Mouse (Mus musculus): Measurements from ENCODE around the gene Rhbg.

GRCm38 (mm10) chr3:88208226-88208720 lies 46.2 kb downstream of the Rhbg start:
- TF ChIP-seq CTCF (IDR thresholded peaks at IDR 0.05; ENCODE audit: borderline replicate concordance, extremely low read depth, insufficient read depth, insufficient read length) (no peak), POLR2A (IDR thresholded peaks at IDR 0.05; ENCODE audit: borderline replicate concordance, extremely low read depth, insufficient read depth, insufficient read length, poor library complexity, severe bottlenecking) (no peak)
